Mouse (Mus musculus) Muller cell, postnatal 12 days (primary cell): ENCODE measurements around the gene Dspp.

Experiments
- DNase-seq: peaks from one replicate; pipeline ENCODE4 v3.0.0-alpha.2; 2015; ENCODE audit errors: inconsistent ontology term

The Dspp gene

DNA sequence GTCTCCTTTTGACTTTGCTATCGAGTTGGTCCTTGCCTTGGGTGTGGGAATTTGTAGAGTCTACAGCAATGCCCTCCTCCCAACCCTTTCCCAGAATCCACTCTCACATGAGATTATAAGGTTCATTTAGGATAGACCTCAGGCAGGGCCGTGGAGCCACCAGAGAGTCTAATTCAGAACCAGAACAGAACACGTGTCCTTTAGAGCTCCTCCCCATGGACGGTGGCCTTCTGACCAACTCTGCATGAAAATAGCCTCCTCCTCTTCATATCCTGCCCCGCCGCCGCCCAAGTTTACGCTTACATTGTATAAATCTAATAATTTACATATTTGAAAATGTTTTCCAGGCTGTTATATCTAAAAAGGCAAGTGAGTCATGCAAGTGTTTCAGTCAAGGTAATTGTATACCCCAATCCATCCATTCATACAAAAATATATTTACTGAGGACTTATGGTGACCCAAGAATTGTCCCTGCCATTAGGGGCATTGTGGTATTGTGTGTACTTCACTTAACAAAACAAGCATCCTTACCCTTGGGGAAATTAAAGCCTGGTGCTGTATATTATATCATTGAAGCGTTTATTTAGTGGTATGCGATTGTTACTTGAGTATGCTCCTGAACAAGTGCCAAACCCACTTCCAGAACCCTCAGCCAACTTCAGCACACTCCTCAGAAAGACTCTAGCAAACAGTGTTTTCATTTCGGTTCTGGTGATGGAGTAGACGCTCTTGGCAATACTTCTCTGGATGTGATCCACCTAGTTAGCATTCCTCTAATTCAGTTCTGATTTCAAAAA is 30.8 kb downstream of the Dspp start:
- DNase-seq = peak; percentile 83

DNA sequence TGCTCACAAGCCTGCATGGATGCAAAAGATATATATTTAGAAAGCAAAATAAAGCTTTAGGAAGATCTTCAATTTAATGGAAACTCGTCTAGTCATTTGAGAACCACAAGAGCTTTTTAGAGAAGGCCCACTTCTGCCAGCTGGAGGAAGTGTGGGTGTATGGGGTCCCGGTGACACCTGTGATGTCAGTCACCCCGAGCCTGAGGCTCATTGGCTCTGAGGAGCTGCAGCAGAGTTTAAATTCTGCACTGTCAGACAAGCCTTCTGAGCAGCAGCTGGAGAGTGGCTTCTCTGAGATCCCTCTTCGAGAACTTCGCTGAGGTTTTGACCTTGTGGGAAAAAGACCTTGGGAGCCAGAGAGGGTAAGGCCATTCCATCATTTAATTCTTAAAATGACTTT is 31.8 kb downstream of the Dspp start, which contains the start of gene Dmp1:
Gene Dmp1, plus strand, starts transcription at position 263 of the 400 bp plus-strand sequence.
- DNase-seq = no peak

DNA sequence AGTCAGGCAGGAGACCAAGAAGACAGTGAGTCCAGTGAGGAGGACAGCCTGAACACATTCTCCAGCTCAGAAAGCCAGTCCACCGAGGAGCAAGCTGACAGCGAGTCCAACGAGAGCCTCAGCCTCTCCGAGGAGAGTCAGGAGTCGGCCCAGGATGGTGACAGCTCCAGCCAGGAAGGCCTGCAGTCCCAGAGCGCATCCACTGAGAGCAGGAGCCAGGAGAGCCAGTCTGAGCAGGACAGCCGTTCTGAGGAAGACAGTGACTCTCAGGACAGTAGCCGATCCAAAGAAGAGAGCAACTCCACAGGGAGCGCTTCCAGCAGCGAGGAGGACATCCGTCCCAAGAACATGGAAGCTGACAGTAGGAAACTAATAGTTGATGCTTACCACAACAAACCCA is 42.0 kb downstream of the Dspp start:
- DNase-seq = no peak

DNA sequence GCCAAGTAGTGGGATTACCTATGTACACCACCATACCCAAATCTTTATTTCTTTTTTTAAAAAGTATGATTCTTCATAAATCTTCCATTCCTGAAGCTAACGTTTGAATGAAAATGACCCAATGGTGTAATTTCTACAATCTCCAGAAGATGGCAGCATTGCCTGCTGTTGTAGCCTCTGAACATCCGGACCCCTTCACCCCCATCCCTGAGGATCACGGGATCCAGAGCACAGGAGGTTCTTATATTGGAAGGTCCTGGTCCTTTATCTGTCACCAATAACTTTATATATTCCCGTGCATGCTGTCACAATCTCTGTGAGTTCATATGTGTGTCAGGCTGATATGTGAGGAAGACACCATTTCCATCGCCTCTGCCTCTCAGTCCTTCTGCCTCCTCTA is 48.4 kb downstream of the Dspp start:
- no peak for DNase-seq

DNA sequence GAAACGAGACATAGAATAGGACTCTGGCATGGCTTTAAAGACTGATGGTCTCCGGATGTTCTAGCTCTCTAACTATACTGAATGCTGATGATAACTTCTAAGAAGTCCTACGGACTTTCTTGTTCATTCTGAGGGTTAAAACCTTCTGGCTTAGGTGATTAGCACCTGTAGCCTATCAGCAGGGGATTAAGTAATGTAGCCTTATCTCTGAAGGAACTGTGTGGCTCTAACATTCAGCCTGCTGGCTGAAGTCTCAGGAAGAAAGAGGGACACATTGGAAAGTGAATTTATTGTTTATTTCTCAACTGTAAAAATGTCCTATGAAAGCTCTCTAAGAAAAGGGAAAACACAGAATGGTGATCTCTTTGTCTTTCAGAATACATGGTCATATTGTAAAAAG is 53.8 kb downstream of the Dspp start:
- no peak for DNase-seq

DNA sequence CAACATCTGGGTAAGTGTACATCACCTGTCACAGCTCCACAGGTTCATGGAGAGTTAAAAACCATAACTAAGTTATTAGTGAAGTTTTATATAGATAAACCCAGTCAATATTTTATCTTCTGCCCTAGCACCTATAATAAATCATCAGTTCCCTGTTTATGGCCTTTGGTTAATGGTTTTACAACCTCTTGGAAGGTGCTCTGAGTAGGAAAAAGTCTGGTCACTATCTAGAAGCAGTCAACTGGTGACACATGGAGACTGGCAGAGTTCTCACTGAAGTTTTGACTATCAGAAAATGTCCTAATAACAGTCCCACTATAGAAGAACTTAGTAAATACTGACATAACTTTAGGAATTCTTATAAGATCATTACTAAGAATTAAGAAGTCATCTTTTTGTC is 54.2 kb downstream of the Dspp start:
- DNase-seq = no peak

DNA sequence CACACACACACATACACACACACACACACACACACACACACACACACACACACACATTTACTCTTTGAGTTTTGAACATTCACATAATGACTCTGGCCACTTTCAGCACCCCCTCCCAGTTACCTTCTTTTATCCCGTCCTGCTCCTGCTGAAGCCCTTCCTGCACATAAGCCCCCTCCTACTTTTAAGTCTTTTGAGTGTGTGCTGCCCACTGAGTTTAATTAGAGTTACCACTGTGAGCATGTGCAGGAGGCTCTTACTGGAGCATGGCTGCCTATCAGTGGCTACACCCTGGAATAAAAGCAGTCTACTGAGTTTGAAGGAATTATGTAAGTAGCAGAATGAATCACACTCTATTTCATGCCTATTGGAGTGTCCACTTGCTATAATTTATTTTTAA is 58.0 kb downstream of the Dspp start:
- no peak for DNase-seq
